Mouse (Mus musculus): ENCODE results near the gene Aaed1.

- TF ChIP-seq CTCF (IDR thresholded peaks at IDR 0.05; ENCODE audit: low read depth) (no peak), EP300 (optimal IDR thresholded peaks at IDR 0.05) (no peak)
These were observed 52.6 kb downstream of the Aaed1 start for GRCm38 (mm10) chr13:64259903-64260302.
